Mouse (Mus musculus) liver, postnatal 0 days (tissue): ENCODE measurements around the gene Shd.

Experiments used
- CTCF ChIP-seq: sonication (generic); IDR thresholded peaks from 2 replicates; pipeline ENCODE4 v1.5.1; 2016; ENCODE audit warnings: antibody characterized with exemption, low read depth
- EP300 ChIP-seq: IDR thresholded peaks from 2 replicates; pipeline ENCODE4 v1.6.1; 2016; ENCODE audit warnings: antibody characterized with exemption, low read depth, mild to moderate bottlenecking

DNA sequence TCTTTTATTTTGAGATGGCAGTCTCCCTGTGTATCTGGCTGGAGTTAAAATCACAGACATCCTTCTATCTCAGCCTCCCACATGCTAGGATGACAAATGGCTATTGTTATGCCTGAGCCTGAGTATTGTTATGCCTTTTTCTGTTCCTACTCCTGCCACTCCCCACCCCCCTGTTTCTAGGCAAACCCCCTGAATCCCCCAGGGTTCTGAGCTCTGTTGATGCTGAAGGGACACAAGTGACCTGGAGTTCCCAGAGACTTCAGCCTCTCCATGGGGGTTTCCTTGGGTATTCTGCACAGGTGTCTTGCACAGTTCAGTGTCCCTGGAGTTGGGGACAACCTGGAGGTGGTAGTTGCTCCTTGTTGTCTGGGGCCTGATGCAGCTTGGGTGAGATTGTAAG, 18.2 kb upstream of the Shd start:
- TF ChIP-seq CTCF (no peak), EP300 (no peak)
